Mouse (Mus musculus): ENCODE results near the gene Map1lc3a.

- no peak for TF ChIP-seq CTCF (IDR thresholded peaks at IDR 0.05; ENCODE audit: low read depth)
- TF ChIP-seq EP300 (IDR thresholded peaks at IDR 0.05; ENCODE audit: low read depth) = no peak
These were observed 9.6 kb downstream of the Map1lc3a start for GRCm38 (mm10) chr2:155285744-155286143.

Data from liver, postnatal 0 days (tissue).